Mouse (Mus musculus) neural tube, embryonic 11.5 days (tissue): Measurements from ENCODE around the gene Prune1. TPM values are rescaled to one million over a fixed set of nuclear protein-coding genes. Genes with fewer than 3 reads are reported as not detected.

ENCODE experiments used
- ATAC-seq: fragments of 200-750 bp; cut with Nextera tagmentation; 2 replicates; pipeline ENCODE4 v1.8.0; 2017; ENCODE audit warnings: moderate number of reproducible peaks, mild to moderate bottlenecking, moderate TSS enrichment, moderate library complexity; ENCODE audit not compliant: insufficient read depth, low FRiP score, low TSS enrichment
- DNase-seq: peaks from one replicate; pipeline ENCODE4 v3.0.0-alpha.2; 2015; ENCODE audit warnings: low spot score
- H3K27ac ChIP-seq: fragments of 300-500 bp; sonication (generic); 2 replicates; pipeline ENCODE4 v1.5.1; 2014; ENCODE audit warnings: low read depth, mild to moderate bottlenecking, low read length
- H3K27me3 ChIP-seq: fragments of 300-500 bp; sonication (generic); 2 replicates; pipeline ENCODE4 v1.6.1; 2014; ENCODE audit warnings: mild to moderate bottlenecking, low read length, mixed read lengths; ENCODE audit not compliant: control insufficient read depth, insufficient read depth
- H3K36me3 ChIP-seq: fragments of 300-500 bp; sonication (generic); 2 replicates; pipeline ENCODE4 v1.6.1; 2014; ENCODE audit warnings: mild to moderate bottlenecking, low read length, moderate library complexity, mixed read lengths; ENCODE audit not compliant: control insufficient read depth, insufficient read depth
- H3K4me1 ChIP-seq: fragments of 300-500 bp; sonication (generic); 2 replicates; pipeline ENCODE4 v1.6.1; 2014; ENCODE audit warnings: low read length, mixed read lengths; ENCODE audit not compliant: control insufficient read depth, insufficient read depth
- H3K4me2 ChIP-seq: fragments of 300-500 bp; sonication (generic); 2 replicates; pipeline ENCODE4 v1.6.1; 2014; ENCODE audit warnings: low read depth, mild to moderate bottlenecking, moderate library complexity
- H3K4me3 ChIP-seq: fragments of 300-500 bp; sonication (generic); 2 replicates; pipeline ENCODE4 v1.5.1; 2014; ENCODE audit warnings: low read depth, low read length
- H3K9ac ChIP-seq: fragments of 300-500 bp; sonication (generic); 2 replicates; pipeline ENCODE4 v1.6.1; 2014; ENCODE audit warnings: mild to moderate bottlenecking, low read length
- H3K9me3 ChIP-seq: fragments of 300-500 bp; sonication (generic); 2 replicates; pipeline ENCODE4 v1.6.1; 2016; ENCODE audit warnings: low read length; ENCODE audit not compliant: control insufficient read depth
- WGBS: fragments of 180-500 bp; shearing (Covaris S2); extraction: QIAGEN DNeasy Blood & Tissue Kit; methylation state at CpG from one replicate; pipeline ENCODE4 v1.1.7; 2014; 5-methylcytosine and 5-hydroxymethylcytosine counted together
- polyA plus RNA-seq: library from polyadenylated mRNA; unstranded; fragments of >200 nt; fragmentation: Nextera tagmentation; extraction: Ambion mirVana; gene quantifications from 2 replicates; pipeline ENCODE4 v1.2.1, GENCODE M21; 2014

The Prune1 gene
- polyA plus RNA-seq = 32.4 and 32.9 TPM in 2 replicates

GRCm38 (mm10) chr3:95281216-95282126 lies at the start of gene Prune1, which contains the start of gene Mindy1:
Gene Prune1, minus strand, starts transcription at chr3:95282076.
Gene Mindy1, plus strand, starts transcription at chr3:95281345.
- 0 out of 2 replicates have a peak, but pooled peaks cover 5% of the 10 kb centered on the region for H3K4me1 ChIP-seq
- peak within 1 kb of the TSS; percentile 91 for H3K27ac ChIP-seq
- peak within 1 kb of the TSS; percentile 65 for H3K4me3 ChIP-seq
- H3K9ac ChIP-seq = peak within 1 kb of the TSS; percentile 87
- peak within 1 kb of the TSS; percentile 74 for H3K4me2 ChIP-seq
- DNase-seq (peak; percentile 98), ATAC-seq (peak; percentile 89)
- no peaks in the 10 kb centered on the region for H3K27me3 ChIP-seq
- H3K36me3 ChIP-seq = no peaks in the 10 kb centered on the region
- under 1% methylated on average over 53 of the region's 53 CpGs for WGBS
- no peaks in the 10 kb centered on the region for H3K9me3 ChIP-seq

- DNase-seq (no peak), ATAC-seq (no peak)
- 82% methylated on average over 1 of the region's 1 CpGs for WGBS
- Histone ChIP-seq H3K4me3 (no peak overlapping the region), H3K27me3 (no peaks in the 10 kb centered on the region), H3K4me2 (no peak overlapping the region), H3K4me1 (no peaks in the 10 kb centered on the region), H3K9ac (no peak overlapping the region), H3K36me3 (peaks cover 18% of the 10 kb centered on the region), H3K27ac (no peak overlapping the region), H3K9me3 (no peaks in the 10 kb centered on the region)
Measured at GRCm38 (mm10) chr3:95331528-95331927, 49.7 kb upstream of the Prune1 start.

GRCm38 (mm10) chr3:95328803-95329404 lies 47.0 kb upstream of the Prune1 start:
- no peaks in the 10 kb centered on the region for H3K9me3 ChIP-seq
- peaks cover 25% of the 10 kb centered on the region for H3K36me3 ChIP-seq
- H3K9ac ChIP-seq = no peak overlapping the region
- no peaks in the 10 kb centered on the region for H3K4me1 ChIP-seq
- no peaks in the 10 kb centered on the region for H3K27me3 ChIP-seq
- no peak overlapping the region for H3K4me3 ChIP-seq
- 98% methylated on average over 1 of the region's 1 CpGs for WGBS
- no peak overlapping the region for H3K27ac ChIP-seq
- ATAC-seq (no peak), DNase-seq (no peak)
- H3K4me2 ChIP-seq = no peak overlapping the region

GRCm38 (mm10) chr3:95324454-95325144 lies 42.7 kb upstream of the Prune1 start:
- Histone ChIP-seq H3K9me3 (no peaks in the 10 kb centered on the region), H3K4me1 (no peaks in the 10 kb centered on the region), H3K9ac (no peak overlapping the region), H3K4me3 (no peak overlapping the region), H3K27me3 (no peaks in the 10 kb centered on the region), H3K4me2 (no peak overlapping the region), H3K27ac (no peak overlapping the region), H3K36me3 (peaks cover 35% of the 10 kb centered on the region)
- DNase-seq (no peak), ATAC-seq (no peak)
- WGBS = 90% methylated on average over 6 of the region's 6 CpGs

- H3K4me3 ChIP-seq = no peak overlapping the region
- H3K9me3 ChIP-seq = no peaks in the 10 kb centered on the region
- WGBS = 91% methylated on average over 3 of the region's 3 CpGs
- DNase-seq (no peak), ATAC-seq (no peak)
- H3K4me2 ChIP-seq = no peak overlapping the region
- H3K4me1 ChIP-seq = peaks cover 3% of the 10 kb centered on the region; the same call in 1 of the 2 replicates
- H3K36me3 ChIP-seq = peaks cover 35% of the 10 kb centered on the region
- H3K27ac ChIP-seq = no peak overlapping the region
- no peaks in the 10 kb centered on the region for H3K27me3 ChIP-seq
- no peak overlapping the region for H3K9ac ChIP-seq
Measured at GRCm38 (mm10) chr3:95323429-95323828, 41.6 kb upstream of the Prune1 start.

- Histone ChIP-seq H3K4me2 (no peak overlapping the region), H3K9me3 (no peaks in the 10 kb centered on the region), H3K4me3 (no peak overlapping the region), H3K9ac (no peak overlapping the region), H3K27ac (no peak overlapping the region), H3K4me1 (peaks cover 18% of the 10 kb centered on the region; the same call in 1 of the 2 replicates), H3K36me3 (peaks cover 23% of the 10 kb centered on the region), H3K27me3 (no peaks in the 10 kb centered on the region)
- ATAC-seq = no peak
- 78% methylated on average over 12 of the region's 12 CpGs for WGBS
- DNase-seq = no peak
Measured at GRCm38 (mm10) chr3:95319701-95320625, 38.1 kb upstream of the Prune1 start.

- no peak overlapping the region for H3K9ac ChIP-seq
- H3K4me2 ChIP-seq = no peak overlapping the region
- H3K4me3 ChIP-seq = no peak overlapping the region
- H3K27me3 ChIP-seq = no peaks in the 10 kb centered on the region
- H3K36me3 ChIP-seq = peaks cover 17% of the 10 kb centered on the region
- 75% methylated on average over 2 of the region's 2 CpGs for WGBS
- H3K27ac ChIP-seq = no peak overlapping the region
- DNase-seq (no peak), ATAC-seq (no peak)
- H3K9me3 ChIP-seq = no peaks in the 10 kb centered on the region
- H3K4me1 ChIP-seq = peaks cover 18% of the 10 kb centered on the region; the same call in 1 of the 2 replicates
Measured at GRCm38 (mm10) chr3:95319110-95319509, 37.2 kb upstream of the Prune1 start.

GRCm38 (mm10) chr3:95318548-95318947 lies 36.7 kb upstream of the Prune1 start:
- H3K27me3 ChIP-seq = no peaks in the 10 kb centered on the region
- peaks cover 18% of the 10 kb centered on the region; the same call in 1 of the 2 replicates for H3K4me1 ChIP-seq
- H3K27ac ChIP-seq = no peak overlapping the region
- ATAC-seq = no peak
- H3K4me3 ChIP-seq = no peak overlapping the region
- 45% methylated on average over 6 of the region's 6 CpGs for WGBS
- H3K36me3 ChIP-seq = peaks cover 13% of the 10 kb centered on the region
- H3K9me3 ChIP-seq = no peaks in the 10 kb centered on the region
- no peak overlapping the region for H3K4me2 ChIP-seq
- DNase-seq = no peak
- no peak overlapping the region; the same call in 1 of the 2 replicates for H3K9ac ChIP-seq
